Mouse (Mus musculus) C2C12 (cell line): ENCODE data around the gene Ncoa6. TPM values are rescaled to one million over a fixed set of nuclear protein-coding genes. Genes with fewer than 3 reads are reported as not detected.

Experiments
- H3K27me3 ChIP-seq: one replicate; pipeline ENCODE4 v1.6.1; 2011; ENCODE audit not compliant: control insufficient read depth, insufficient read depth, insufficient read length
- H3K36me3 ChIP-seq: one replicate; pipeline ENCODE4 v1.6.1; 2011; ENCODE audit not compliant: control insufficient read depth, insufficient read depth
- H3K4me3 ChIP-seq: one replicate; pipeline ENCODE4 v1.5.1; 2011; ENCODE audit warnings: mild to moderate bottlenecking, control low read depth; ENCODE audit not compliant: poor library complexity, insufficient read depth, severe bottlenecking
- H3K79me2 ChIP-seq: one replicate; pipeline ENCODE4 v1.6.1; 2011; ENCODE audit not compliant: control insufficient read depth, insufficient read depth
- H3K79me3 ChIP-seq: one replicate; pipeline ENCODE4 v1.6.1; 2011; ENCODE audit warnings: low read depth, control low read depth
- H3ac ChIP-seq: one replicate; pipeline ENCODE3; 2011; ENCODE audit warnings: low read depth; ENCODE audit not compliant: control insufficient read depth, insufficient read length
- CEBPB ChIP-seq: IDR thresholded peaks from one replicate; pipeline ENCODE4 v1.6.1; 2011; ENCODE audit warnings: low read depth, mild to moderate bottlenecking, control low read depth, moderate library complexity
- CTCF ChIP-seq: IDR thresholded peaks from one replicate; pipeline ENCODE4 v1.5.1; 2011; ENCODE audit not compliant: control insufficient read depth, insufficient read depth, insufficient read length
- FOSL1 ChIP-seq: IDR thresholded peaks from one replicate; pipeline ENCODE4 v1.8.0; 2011; ENCODE audit warnings: mild to moderate bottlenecking, low read length; ENCODE audit not compliant: poor library complexity, insufficient read depth, severe bottlenecking
- MAX ChIP-seq: IDR thresholded peaks from one replicate; pipeline ENCODE4 v1.6.1; 2011; ENCODE audit warnings: mild to moderate bottlenecking, control low read depth
- MYOD1 ChIP-seq: IDR thresholded peaks from one replicate; pipeline ENCODE4 v1.6.1; 2011; ENCODE audit warnings: low read depth; ENCODE audit not compliant: control insufficient read depth, insufficient read length
- MYOG ChIP-seq: IDR thresholded peaks from one replicate; pipeline ENCODE4 v1.6.1; 2011; ENCODE audit not compliant: control insufficient read depth, insufficient read length; ENCODE audit errors: extremely low read depth
- USF1 ChIP-seq: IDR thresholded peaks from one replicate; pipeline ENCODE4 v1.6.1; 2011; ENCODE audit warnings: low read depth, mild to moderate bottlenecking, control low read depth, moderate library complexity
- polyA plus RNA-seq: library from polyadenylated mRNA; unstranded; fragments of >200 nt; fragmentation: generic; extraction: Trizol; gene quantifications from one replicate; pipeline ENCODE4 v1.2.1, GENCODE M21; 2012; ENCODE audit warnings: missing spikeins

The Ncoa6 gene
- polyA plus RNA-seq, 1 experiment: 9.4 TPM

DNA sequence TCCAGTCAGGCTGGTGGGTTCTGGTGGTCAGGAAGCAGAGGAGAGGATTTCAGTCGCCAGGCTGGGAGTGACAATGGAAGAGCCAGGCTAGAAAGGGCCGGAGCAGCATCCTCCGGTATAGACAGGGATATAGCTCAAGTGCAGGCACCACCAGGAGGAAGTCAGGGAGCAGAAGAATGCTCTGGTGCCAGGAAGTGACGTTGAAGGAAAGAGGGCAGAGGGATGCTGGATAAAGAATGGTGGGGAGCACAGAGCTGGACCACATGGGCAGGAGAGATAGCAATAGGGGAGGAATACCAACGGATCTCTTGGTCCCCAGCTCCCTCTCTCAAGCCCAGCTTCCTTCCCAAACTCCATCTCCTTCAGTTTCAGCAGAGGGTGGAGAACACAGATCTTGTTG is 39.8 kb upstream of the Ncoa6 start:
- H3K27me3 ChIP-seq: no peaks in the 10 kb centered on the region
- no peaks in the 10 kb centered on the region for H3K79me2 ChIP-seq
- no peak for TF ChIP-seq MYOG
- TF ChIP-seq FOSL1: no peak
- no peak for TF ChIP-seq USF1
- TF ChIP-seq MAX: no peak
- H3K4me3 ChIP-seq: no peak overlapping the region
- H3K79me3 ChIP-seq: no peaks in the 10 kb centered on the region
- H3K36me3 ChIP-seq: no peaks in the 10 kb centered on the region
- no peak overlapping the region for H3ac ChIP-seq

DNA sequence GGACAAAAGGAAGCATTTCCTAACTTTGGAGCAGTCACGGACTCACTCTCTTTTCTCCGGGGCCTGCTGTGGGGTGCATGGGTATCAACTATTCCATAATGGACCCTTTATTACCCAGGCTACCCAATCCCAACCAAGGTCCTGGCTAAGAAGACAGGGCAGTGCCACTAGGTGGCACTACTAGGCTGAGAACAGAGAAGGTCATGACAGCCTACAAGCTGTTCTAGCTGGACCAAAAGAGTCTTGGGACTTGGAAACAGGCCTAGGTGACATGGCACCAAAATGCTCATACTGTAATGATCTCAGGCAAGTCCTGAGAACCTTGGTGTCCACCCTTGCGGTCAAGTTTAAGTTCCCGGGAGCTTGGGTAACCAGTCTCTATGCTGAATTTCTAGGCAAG is 38.8 kb upstream of the Ncoa6 start:
- Histone ChIP-seq H3K79me3 (no peaks in the 10 kb centered on the region), H3K36me3 (no peaks in the 10 kb centered on the region), H3ac (no peak overlapping the region), H3K27me3 (no peaks in the 10 kb centered on the region), H3K79me2 (no peaks in the 10 kb centered on the region), H3K4me3 (no peak overlapping the region)
- no peak for TF ChIP-seq USF1
- TF ChIP-seq CTCF: peak; percentile 42

GRCm38 (mm10) chr2:155507721-155508470 is 34.2 kb upstream of the Ncoa6 start:
- no peak overlapping the region for H3ac ChIP-seq
- H3K36me3 ChIP-seq: no peaks in the 10 kb centered on the region
- no peak overlapping the region for H3K4me3 ChIP-seq
- H3K79me2 ChIP-seq: no peaks in the 10 kb centered on the region
- no peaks in the 10 kb centered on the region for H3K27me3 ChIP-seq
- TF ChIP-seq MAX (no peak), FOSL1 (no peak), MYOG (no peak), USF1 (no peak)
- no peaks in the 10 kb centered on the region for H3K79me3 ChIP-seq

GRCm38 (mm10) chr2:155505811-155506210 is 32.1 kb upstream of the Ncoa6 start:
- Histone ChIP-seq H3K36me3 (no peaks in the 10 kb centered on the region), H3K79me2 (no peaks in the 10 kb centered on the region), H3K79me3 (no peaks in the 10 kb centered on the region), H3K27me3 (no peaks in the 10 kb centered on the region), H3ac (no peak overlapping the region), H3K4me3 (no peak overlapping the region)
- TF ChIP-seq MAX (no peak), USF1 (no peak), MYOG (no peak), CEBPB (no peak), CTCF (no peak), MYOD1 (no peak), FOSL1 (no peak)

DNA sequence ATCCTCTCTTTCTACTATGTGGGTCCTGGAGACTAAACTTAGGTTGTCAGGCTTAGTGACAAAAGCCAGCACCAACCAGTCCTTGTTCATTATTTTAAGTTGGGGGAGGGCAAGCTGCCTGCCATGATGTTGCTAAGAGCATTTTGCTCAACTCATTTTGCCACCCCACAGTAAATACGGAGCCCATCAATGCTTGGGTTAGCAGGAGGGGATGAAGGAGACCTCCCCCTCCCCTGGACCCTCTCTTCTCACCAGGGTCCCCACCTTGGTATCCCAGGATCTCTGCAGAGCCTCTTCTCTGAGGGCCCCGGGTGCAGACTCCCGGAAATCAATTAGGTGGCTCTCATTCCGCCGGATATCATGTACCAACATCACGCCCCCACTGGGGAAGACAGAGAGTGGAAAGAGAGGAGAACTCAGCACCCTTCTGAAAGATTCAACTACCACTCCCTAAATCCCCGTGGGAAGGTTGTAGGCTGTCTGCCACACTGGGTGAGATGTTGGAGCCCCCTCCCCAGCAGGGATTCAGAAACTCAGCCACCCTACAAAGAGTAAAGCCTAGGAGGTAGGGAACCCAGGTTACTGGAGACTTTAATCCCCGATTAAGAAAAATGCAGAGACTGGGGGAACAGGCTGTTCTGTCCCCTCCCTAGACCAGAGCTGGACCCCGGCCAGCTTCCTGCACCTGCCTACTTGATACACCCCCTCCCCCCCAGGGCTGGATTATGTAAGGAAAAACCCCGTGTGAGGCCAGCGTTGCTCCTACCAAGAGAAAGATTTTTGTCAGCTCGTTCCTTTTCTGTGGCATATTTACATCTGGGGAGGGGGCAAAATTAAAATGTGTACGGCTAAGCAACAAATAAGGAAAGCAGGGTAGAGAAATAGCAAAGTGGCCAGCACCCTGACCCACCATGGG is 31.0 kb upstream of the Ncoa6 start:
- TF ChIP-seq USF1: no peak
- no peak for TF ChIP-seq MYOG
- TF ChIP-seq CTCF: no peak
- no peak for TF ChIP-seq CEBPB
- H3K4me3 ChIP-seq: no peak overlapping the region
- H3K36me3 ChIP-seq: no peaks in the 10 kb centered on the region
- H3K79me2 ChIP-seq: no peaks in the 10 kb centered on the region
- no peak overlapping the region for H3ac ChIP-seq
- no peaks in the 10 kb centered on the region for H3K79me3 ChIP-seq
- no peaks in the 10 kb centered on the region for H3K27me3 ChIP-seq

DNA sequence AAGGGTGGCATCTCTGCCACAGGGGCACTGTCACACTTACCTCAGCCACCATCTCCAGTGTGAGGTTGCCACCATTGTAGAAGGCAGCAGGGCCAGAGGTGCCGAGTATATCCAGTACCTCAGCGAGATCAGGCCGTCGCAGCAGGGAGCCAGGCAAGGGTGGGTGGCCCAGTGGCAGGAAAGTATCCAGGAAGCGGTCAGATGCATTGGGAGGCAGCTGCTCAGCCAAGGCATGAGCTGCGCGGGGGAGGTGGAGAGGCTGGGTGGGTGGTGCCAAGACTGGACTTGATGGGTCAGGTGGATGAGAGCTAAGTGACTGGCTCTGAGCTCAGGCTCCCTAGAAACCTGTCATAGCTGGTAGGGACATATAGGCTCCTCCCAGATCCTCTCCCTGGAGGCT is 28.9 kb upstream of the Ncoa6 start:
- Histone ChIP-seq H3K27me3 (no peaks in the 10 kb centered on the region), H3K79me2 (no peaks in the 10 kb centered on the region), H3K36me3 (no peaks in the 10 kb centered on the region), H3ac (no peak overlapping the region), H3K4me3 (no peak overlapping the region), H3K79me3 (no peaks in the 10 kb centered on the region)
- TF ChIP-seq MAX (no peak), CTCF (no peak), MYOD1 (no peak), CEBPB (no peak), MYOG (no peak), FOSL1 (no peak)
